Mouse (Mus musculus) spleen, adult 2 months (tissue): ENCODE data around the gene Synpo2. TPM values are rescaled to one million over a fixed set of nuclear protein-coding genes. Genes with fewer than 3 reads are reported as not detected.

Experiments used
- DNase-seq, 2 experiments: peaks; one replicate each; pipeline versions ENCODE4 v3.0.0 to v3.0.0-alpha.2; 2012 to 2021; ENCODE audit warnings: low spot score in 2 of 2, low read depth in 1 of 2
- H3K27ac ChIP-seq: fragments of 200-500 bp; 2 replicates; pipeline ENCODE4 v1.5.1; 2012; ENCODE audit warnings: low read length, inconsistent platforms; ENCODE audit not compliant: insufficient read depth
- H3K27me3 ChIP-seq: fragments of 200-500 bp; 2 replicates; pipeline ENCODE4 v1.6.1; 2012; ENCODE audit warnings: mild to moderate bottlenecking, moderate library complexity, low read length, inconsistent platforms; ENCODE audit not compliant: control insufficient read depth, insufficient read depth
- H3K36me3 ChIP-seq: fragments of 200-500 bp; 2 replicates; pipeline ENCODE4 v1.6.1; 2012; ENCODE audit warnings: mild to moderate bottlenecking, low read length, inconsistent platforms; ENCODE audit not compliant: control insufficient read depth, insufficient read depth
- H3K4me1 ChIP-seq: fragments of 200-500 bp; 2 replicates; pipeline ENCODE4 v1.6.1; 2011; ENCODE audit warnings: inconsistent platforms; ENCODE audit not compliant: control insufficient read depth, insufficient read depth, insufficient read length
- H3K4me3 ChIP-seq: fragments of 200-500 bp; 2 replicates; pipeline ENCODE4 v1.5.1; 2011; ENCODE audit warnings: mild to moderate bottlenecking, inconsistent platforms; ENCODE audit not compliant: insufficient read depth, insufficient read length; ENCODE audit errors: extremely low read depth
- CTCF ChIP-seq: fragments of 200-500 bp; IDR thresholded peaks from 2 replicates; pipeline ENCODE4 v1.5.1; 2011; ENCODE audit warnings: mild to moderate bottlenecking, inconsistent platforms; ENCODE audit not compliant: insufficient read depth, insufficient read length, insufficient replicate concordance; ENCODE audit errors: extremely low read depth
- POLR2A ChIP-seq: fragments of 200-500 bp; IDR thresholded peaks from 2 replicates; pipeline ENCODE4 v1.6.1; 2011; ENCODE audit warnings: low read depth, low read length, inconsistent platforms
- whole genome bisulfite sequencing: fragments of 180-500 bp; shearing (Covaris S2); methylation state at CpG from one replicate; pipeline ENCODE4 v1.1.7; 2018; 5-methylcytosine and 5-hydroxymethylcytosine counted together
- polyA plus RNA-seq: library from polyadenylated mRNA; depleted of rRNA; stranded (reverse); fragments of >200 nt; gene quantifications from 2 replicates; pipeline ENCODE4 v1.2.3, GENCODE M21; 2012

Gene Synpo2
- polyA plus RNA-seq, 1 experiment: 7.8 TPM

DNA sequence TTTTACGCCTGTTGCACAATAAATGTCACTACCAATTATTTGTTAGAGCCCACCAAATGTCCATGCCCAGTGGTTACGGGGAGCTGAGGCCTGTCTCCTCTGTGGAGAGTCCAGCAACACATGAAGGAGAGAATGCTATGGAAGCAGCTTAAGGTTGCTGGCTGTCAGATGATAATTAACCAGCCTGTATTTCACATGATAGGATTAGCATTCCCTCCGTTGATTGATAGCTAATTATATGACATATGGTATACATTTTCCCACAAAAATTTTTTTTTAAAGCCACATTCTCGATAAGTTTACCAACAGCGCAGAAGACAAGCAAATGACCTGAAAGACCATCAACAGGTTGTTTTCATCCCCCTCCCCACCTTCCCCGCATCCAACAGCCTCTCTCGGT lies 454 bp downstream of the Synpo2 start:
- Histone ChIP-seq H3K27ac (peak overlapping the region; percentile 37; the same call in 1 of the 2 replicates), H3K36me3 (no peaks in the 10 kb centered on the region), H3K4me3 (peak overlapping the region; percentile 34; the same call in 1 of the 2 replicates), H3K4me1 (no peaks in the 10 kb centered on the region), H3K27me3 (0 out of 2 replicates have a peak, but pooled peaks cover 3% of the 10 kb centered on the region)
- no peak for DNase-seq
- 51% methylated on average over 7 of the region's 7 CpGs for WGBS
- TF ChIP-seq POLR2A: no peak
- no peak for TF ChIP-seq CTCF

- Histone ChIP-seq H3K27ac (peak overlapping the region; percentile 51; the same call in 1 of the 2 replicates), H3K36me3 (no peaks in the 10 kb centered on the region), H3K4me3 (no peak overlapping the region; the same call in 1 of the 2 replicates), H3K27me3 (0 out of 2 replicates have a peak, but pooled peaks cover 3% of the 10 kb centered on the region), H3K4me1 (no peaks in the 10 kb centered on the region)
- TF ChIP-seq POLR2A: no peak
- TF ChIP-seq CTCF: no peak
- DNase-seq: no peak
- 54% methylated on average over 16 of the region's 16 CpGs for WGBS
Observed at GRCm38 (mm10) chr3:123234191-123234836, 1.6 kb downstream of the Synpo2 start.

GRCm38 (mm10) chr3:123231639-123232038 lies 4.3 kb downstream of the Synpo2 start:
- no peaks in the 10 kb centered on the region for H3K36me3 ChIP-seq
- DNase-seq: no peak
- no peaks in the 10 kb centered on the region for H3K4me1 ChIP-seq
- no peak overlapping the region for H3K27ac ChIP-seq
- H3K27me3 ChIP-seq: 0 out of 2 replicates have a peak, but pooled peaks cover 3% of the 10 kb centered on the region
- TF ChIP-seq CTCF: no peak
- TF ChIP-seq POLR2A: no peak
- H3K4me3 ChIP-seq: no peak overlapping the region
- whole genome bisulfite sequencing: 96% methylated on average over 2 of the region's 2 CpGs

DNA sequence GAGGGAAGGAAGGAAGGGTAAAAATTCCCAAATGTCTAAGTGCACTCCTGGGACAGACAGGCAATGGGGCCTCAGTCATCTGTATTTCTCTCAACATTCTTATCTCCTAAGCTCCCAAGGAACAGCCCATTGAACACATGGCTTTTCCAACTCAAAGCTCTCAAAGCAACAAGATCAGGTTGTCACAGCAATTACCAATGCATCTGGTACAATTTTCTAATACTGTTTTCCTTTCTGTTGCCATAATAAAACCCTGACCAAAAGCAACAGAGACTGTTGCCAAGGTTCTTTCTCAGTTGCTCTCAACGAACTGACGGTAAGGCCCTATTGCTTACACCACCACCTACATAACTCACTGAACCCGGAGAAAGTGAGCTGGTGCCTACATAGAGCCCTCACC lies 8.7 kb downstream of the Synpo2 start:
- H3K27me3 ChIP-seq: no peaks in the 10 kb centered on the region
- no peaks in the 10 kb centered on the region for H3K4me1 ChIP-seq
- no peak overlapping the region for H3K27ac ChIP-seq
- no peak for TF ChIP-seq CTCF
- no peak for TF ChIP-seq POLR2A
- DNase-seq: no peak
- no peaks in the 10 kb centered on the region for H3K36me3 ChIP-seq
- no peak overlapping the region for H3K4me3 ChIP-seq
- WGBS: 90% methylated on average over 3 of the region's 3 CpGs

GRCm38 (mm10) chr3:123218646-123219045 lies 17.3 kb downstream of the Synpo2 start:
- H3K27ac ChIP-seq: no peak overlapping the region
- no peaks in the 10 kb centered on the region for H3K4me1 ChIP-seq
- H3K36me3 ChIP-seq: no peaks in the 10 kb centered on the region
- H3K27me3 ChIP-seq: no peaks in the 10 kb centered on the region
- 75% methylated on average over 6 of the region's 6 CpGs for WGBS
- no peak overlapping the region for H3K4me3 ChIP-seq
- TF ChIP-seq CTCF: no peak
- TF ChIP-seq POLR2A: no peak
- no peak for DNase-seq

- H3K27ac ChIP-seq: no peak overlapping the region
- 73% methylated on average over 4 of the region's 4 CpGs for WGBS
- H3K27me3 ChIP-seq: no peaks in the 10 kb centered on the region
- no peaks in the 10 kb centered on the region for H3K4me1 ChIP-seq
- H3K36me3 ChIP-seq: no peaks in the 10 kb centered on the region
- no peak for DNase-seq
- no peak for TF ChIP-seq CTCF
- no peak for TF ChIP-seq POLR2A
- no peak overlapping the region for H3K4me3 ChIP-seq
Observed at GRCm38 (mm10) chr3:123208891-123209290, 27.1 kb downstream of the Synpo2 start.

DNA sequence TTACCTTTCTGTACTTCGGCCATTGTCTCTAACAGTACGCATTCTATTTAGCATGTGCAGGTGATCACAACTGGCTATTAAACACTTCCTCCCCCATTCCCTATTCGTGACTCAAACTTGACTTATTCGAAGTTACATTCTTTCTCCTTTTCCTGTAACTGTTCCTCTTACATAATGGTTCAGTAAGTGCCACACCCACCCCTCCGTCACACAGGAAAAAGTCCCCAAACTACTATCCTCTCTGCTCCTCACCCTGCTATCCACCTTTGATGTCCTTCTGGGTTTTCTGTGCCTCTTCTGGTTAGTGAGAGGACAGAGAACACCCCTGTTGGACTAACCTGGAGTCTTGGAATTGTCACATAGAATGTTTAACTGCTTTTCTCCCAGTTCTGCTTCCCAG lies 28.6 kb downstream of the Synpo2 start:
- Histone ChIP-seq H3K4me3 (no peak overlapping the region), H3K4me1 (no peaks in the 10 kb centered on the region), H3K27me3 (no peaks in the 10 kb centered on the region), H3K27ac (no peak overlapping the region), H3K36me3 (no peaks in the 10 kb centered on the region)
- TF ChIP-seq CTCF: no peak
- TF ChIP-seq POLR2A: no peak
- 27% methylated on average over 5 of the region's 5 CpGs for WGBS
- DNase-seq: no peak
